Mouse (Mus musculus): ENCODE measurements at regions not wholly inside any gene's neighbourhood (a gene's known extent, or its start where the extent isn't known, plus 50 kb on each side); places are given as distances from the start of the nearest gene placed in this dataset.
A peak's percentile ranks its signal among the peaks of the same experiment; 100 is the strongest.

GRCm38 (mm10) chr3:143054858-143055257, 173.1 kb upstream of the Pkn2 start:
- no peak for ATAC-seq (ENCODE audit: low read depth)
- DNase-seq: no peak
- H3K9ac ChIP-seq: no peak overlapping the region
- no peak overlapping the region for H3K27ac ChIP-seq
- no peaks in the 10 kb centered on the region for H3K27me3 ChIP-seq
- H3K4me2 ChIP-seq: no peak overlapping the region
- H3K9me3 ChIP-seq (replicated peaks): no peaks in the 10 kb centered on the region
- H3K4me1 ChIP-seq (replicated peaks): no peaks in the 10 kb centered on the region
- no peaks in the 10 kb centered on the region for H3K36me3 ChIP-seq
- 60% methylated on average over 3 of the region's 3 CpGs for WGBS (ENCODE audit: insufficient replicate concordance)
- no peak overlapping the region for H3K4me3 ChIP-seq (replicated peaks)

GRCm38 (mm10) chr3:143053286-143053993, 171.6 kb upstream of the Pkn2 start:
- Histone ChIP-seq H3K4me1 (replicated peaks) (no peaks in the 10 kb centered on the region), H3K9me3 (replicated peaks) (no peaks in the 10 kb centered on the region), H3K9ac (no peak overlapping the region), H3K27me3 (no peaks in the 10 kb centered on the region), H3K36me3 (no peaks in the 10 kb centered on the region), H3K4me3 (replicated peaks) (no peak overlapping the region), H3K27ac (no peak overlapping the region), H3K4me2 (no peak overlapping the region)
- no peak for DNase-seq
- 51% methylated on average over 11 of the region's 11 CpGs for WGBS (ENCODE audit: insufficient replicate concordance)
- ATAC-seq (ENCODE audit: low read depth): no peak

- Histone ChIP-seq H3K4me3 (replicated peaks) (no peak overlapping the region), H3K36me3 (no peaks in the 10 kb centered on the region), H3K9ac (no peak overlapping the region), H3K9me3 (replicated peaks) (no peaks in the 10 kb centered on the region), H3K4me1 (replicated peaks) (no peaks in the 10 kb centered on the region), H3K27ac (no peak overlapping the region), H3K4me2 (no peak overlapping the region), H3K27me3 (no peaks in the 10 kb centered on the region)
- DNase-seq: no peak
- 72% methylated on average over 3 of the region's 3 CpGs for WGBS (ENCODE audit: insufficient replicate concordance)
- ATAC-seq (ENCODE audit: low read depth): no peak
Observed at GRCm38 (mm10) chr3:143040666-143041065, 158.9 kb upstream of the Pkn2 start.

GRCm38 (mm10) chr3:143036108-143036507, 154.3 kb upstream of the Pkn2 start:
- no peak overlapping the region for H3K27ac ChIP-seq
- ATAC-seq (ENCODE audit: low read depth) (no peak), DNase-seq (no peak)
- H3K4me2 ChIP-seq: no peak overlapping the region
- H3K9me3 ChIP-seq (replicated peaks): no peaks in the 10 kb centered on the region
- WGBS (ENCODE audit: insufficient replicate concordance): 51% methylated on average over 1 of the region's 1 CpGs
- H3K9ac ChIP-seq: no peak overlapping the region
- no peaks in the 10 kb centered on the region for H3K27me3 ChIP-seq
- no peaks in the 10 kb centered on the region for H3K36me3 ChIP-seq
- no peak overlapping the region for H3K4me3 ChIP-seq (replicated peaks)
- H3K4me1 ChIP-seq (replicated peaks): no peaks in the 10 kb centered on the region

DNA sequence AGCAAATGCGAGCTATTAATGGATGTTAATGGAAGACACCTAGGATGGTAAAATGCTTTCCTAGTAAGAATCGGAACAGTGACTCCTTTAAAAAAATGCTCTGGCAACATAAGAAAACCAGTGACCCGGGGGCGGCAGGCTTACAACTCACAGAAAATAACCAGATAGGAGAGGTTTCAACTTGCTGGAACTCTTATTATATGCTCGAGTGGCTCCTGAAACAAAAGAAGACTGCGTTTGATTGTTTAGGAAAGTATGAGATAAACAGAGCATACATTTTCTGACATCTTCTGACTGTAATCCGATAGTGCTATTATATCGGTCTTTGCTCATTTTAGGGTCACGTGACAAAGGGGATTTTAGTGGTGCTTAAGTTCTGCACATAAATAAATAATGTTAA, 152.8 kb upstream of the Pkn2 start:
- DNase-seq (no peak), ATAC-seq (ENCODE audit: low read depth) (no peak)
- no peaks in the 10 kb centered on the region for H3K27me3 ChIP-seq
- H3K4me2 ChIP-seq: no peak overlapping the region
- H3K9me3 ChIP-seq (replicated peaks): no peaks in the 10 kb centered on the region
- no peak overlapping the region for H3K4me3 ChIP-seq (replicated peaks)
- no peak overlapping the region for H3K9ac ChIP-seq
- 75% methylated on average over 9 of the region's 9 CpGs for WGBS (ENCODE audit: insufficient replicate concordance)
- no peaks in the 10 kb centered on the region for H3K36me3 ChIP-seq
- H3K4me1 ChIP-seq (replicated peaks): no peaks in the 10 kb centered on the region
- no peak overlapping the region for H3K27ac ChIP-seq

DNA sequence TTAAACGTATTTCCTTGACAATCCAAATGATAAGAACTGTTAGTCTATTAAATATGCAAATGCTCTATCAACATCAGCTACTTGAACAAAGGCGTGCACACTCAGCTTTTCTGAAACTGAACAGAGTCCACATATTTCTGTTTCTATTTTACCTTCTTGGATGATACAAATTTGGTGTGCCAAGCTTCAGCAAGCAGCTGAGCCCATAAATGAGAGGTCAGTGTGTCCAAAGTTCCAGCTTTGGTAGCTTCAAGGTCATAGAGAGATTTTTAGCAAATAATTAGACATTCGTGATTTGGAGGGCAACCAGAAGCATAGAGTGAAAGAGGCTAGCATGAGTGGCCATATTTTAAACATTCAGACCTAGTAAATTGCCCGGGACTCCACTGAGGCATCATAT, 140.7 kb upstream of the Pkn2 start:
- Histone ChIP-seq H3K27me3 (no peaks in the 10 kb centered on the region), H3K4me3 (replicated peaks) (no peak overlapping the region), H3K9ac (no peak overlapping the region), H3K4me2 (no peak overlapping the region), H3K4me1 (replicated peaks) (peaks cover 6% of the 10 kb centered on the region), H3K36me3 (no peaks in the 10 kb centered on the region), H3K9me3 (replicated peaks) (no peaks in the 10 kb centered on the region), H3K27ac (no peak overlapping the region)
- no peak for DNase-seq
- ATAC-seq (ENCODE audit: low read depth): no peak
- 53% methylated on average over 4 of the region's 4 CpGs for WGBS (ENCODE audit: insufficient replicate concordance)

DNA sequence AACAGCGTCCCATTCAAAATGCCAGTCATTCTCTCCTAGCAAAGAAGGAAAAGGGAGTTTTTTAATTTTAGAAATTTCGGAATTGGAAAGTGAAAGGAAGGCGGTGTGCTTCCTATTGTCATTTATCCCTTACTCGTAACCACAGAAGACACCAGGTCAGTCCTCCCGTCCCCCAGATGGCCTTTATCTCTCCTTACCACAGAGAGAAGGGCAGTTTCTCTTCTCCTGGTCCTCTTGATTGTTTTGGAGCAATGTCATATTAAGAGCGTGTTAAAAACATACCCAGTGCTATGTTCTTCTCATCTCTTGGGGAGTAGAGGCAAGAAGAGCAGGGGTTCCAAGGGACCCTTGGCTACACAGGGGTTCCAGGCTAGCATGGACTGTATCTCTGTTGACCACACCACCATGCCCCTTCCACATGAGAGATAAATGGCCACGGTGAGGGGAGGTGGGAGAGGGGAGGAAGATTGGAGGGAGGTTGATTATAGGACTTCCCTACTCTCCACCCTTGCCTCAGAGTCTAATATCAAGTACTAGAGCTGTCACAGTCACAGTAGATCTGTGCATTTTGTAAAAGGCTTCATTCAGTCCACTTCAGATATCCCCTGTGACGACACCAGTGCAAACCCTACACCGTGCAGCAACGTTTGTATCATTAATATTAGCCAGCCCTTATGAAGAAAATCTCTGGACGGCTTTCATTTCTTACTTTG, 139.5 kb upstream of the Pkn2 start:
- Histone ChIP-seq H3K9ac (no peak overlapping the region), H3K36me3 (no peaks in the 10 kb centered on the region), H3K4me1 (replicated peaks) (peaks cover 6% of the 10 kb centered on the region), H3K27ac (no peak overlapping the region), H3K4me3 (replicated peaks) (no peak overlapping the region), H3K27me3 (no peaks in the 10 kb centered on the region), H3K9me3 (replicated peaks) (no peaks in the 10 kb centered on the region), H3K4me2 (peak overlapping the region; percentile 27)
- 26% methylated on average over 11 of the region's 11 CpGs for WGBS (ENCODE audit: insufficient replicate concordance)
- DNase-seq: no peak
- ATAC-seq (ENCODE audit: low read depth): peak; percentile 60

DNA sequence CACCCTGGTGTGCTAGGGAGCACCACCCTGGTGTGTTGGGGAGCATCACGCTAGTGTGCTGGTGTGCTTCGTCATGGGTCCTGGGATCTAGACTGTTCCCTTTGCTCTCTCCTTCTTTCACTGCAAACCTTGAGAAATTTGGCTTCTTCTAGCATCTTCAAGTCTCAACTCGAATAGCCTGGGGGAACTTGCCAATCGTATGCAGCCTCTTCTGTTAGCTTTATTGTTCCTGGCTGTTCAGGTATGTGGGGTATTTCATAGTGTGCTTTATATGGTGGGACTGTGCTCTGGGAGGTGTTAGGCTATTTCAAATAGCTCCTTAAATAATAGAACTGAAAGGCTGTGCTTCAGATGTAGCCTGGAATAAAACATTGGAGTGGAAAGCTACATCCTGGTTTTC, 135.7 kb upstream of the Pkn2 start:
- Histone ChIP-seq H3K4me2 (no peak overlapping the region), H3K9me3 (replicated peaks) (no peaks in the 10 kb centered on the region), H3K27ac (no peak overlapping the region), H3K36me3 (no peaks in the 10 kb centered on the region), H3K4me3 (replicated peaks) (no peak overlapping the region), H3K27me3 (no peaks in the 10 kb centered on the region), H3K4me1 (replicated peaks) (peaks cover 6% of the 10 kb centered on the region), H3K9ac (no peak overlapping the region)
- 66% methylated on average over 4 of the region's 4 CpGs for WGBS (ENCODE audit: insufficient replicate concordance)
- ATAC-seq (ENCODE audit: low read depth) (no peak), DNase-seq (no peak)

GRCm38 (mm10) chr3:143016758-143017157, 135.0 kb upstream of the Pkn2 start:
- Histone ChIP-seq H3K9ac (no peak overlapping the region), H3K4me1 (replicated peaks) (peaks cover 6% of the 10 kb centered on the region), H3K27ac (no peak overlapping the region), H3K4me2 (no peak overlapping the region), H3K9me3 (replicated peaks) (no peaks in the 10 kb centered on the region), H3K27me3 (no peaks in the 10 kb centered on the region), H3K4me3 (replicated peaks) (no peak overlapping the region), H3K36me3 (no peaks in the 10 kb centered on the region)
- DNase-seq (no peak), ATAC-seq (ENCODE audit: low read depth) (peak; percentile 43; the same call in 1 of the 2 replicates)
- WGBS (ENCODE audit: insufficient replicate concordance): 43% methylated on average over 5 of the region's 5 CpGs

GRCm38 (mm10) chr3:143014421-143014820, 132.6 kb upstream of the Pkn2 start:
- DNase-seq (no peak), ATAC-seq (ENCODE audit: low read depth) (no peak)
- no peak overlapping the region for H3K27ac ChIP-seq
- no peaks in the 10 kb centered on the region for H3K9me3 ChIP-seq (replicated peaks)
- WGBS (ENCODE audit: insufficient replicate concordance): 22% methylated on average over 4 of the region's 4 CpGs
- H3K4me1 ChIP-seq (replicated peaks): no peaks in the 10 kb centered on the region
- no peak overlapping the region for H3K9ac ChIP-seq
- no peak overlapping the region for H3K4me3 ChIP-seq (replicated peaks)
- no peaks in the 10 kb centered on the region for H3K36me3 ChIP-seq
- H3K4me2 ChIP-seq: no peak overlapping the region
- no peaks in the 10 kb centered on the region for H3K27me3 ChIP-seq

DNA sequence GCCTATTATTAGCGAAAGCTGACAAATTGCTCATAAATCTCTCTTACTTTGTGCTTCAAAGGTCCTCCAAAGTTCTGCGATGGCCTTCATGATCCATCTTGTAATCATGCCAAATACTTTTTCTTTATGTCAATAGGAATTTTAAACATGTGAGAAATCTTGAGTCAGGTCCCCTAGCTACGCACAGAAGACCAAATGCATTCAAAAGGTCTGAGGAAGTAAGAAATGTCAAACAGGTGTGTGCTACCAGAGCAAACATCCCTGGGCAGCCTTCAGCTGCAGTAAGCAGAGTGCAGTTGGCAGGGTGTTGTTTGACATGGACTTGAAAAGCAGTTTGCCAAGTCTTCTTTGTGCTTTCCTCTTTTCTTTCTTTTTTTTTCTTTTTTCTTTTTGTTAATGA, 125.2 kb upstream of the Pkn2 start:
- no peak overlapping the region for H3K27ac ChIP-seq
- no peak overlapping the region for H3K4me2 ChIP-seq
- H3K36me3 ChIP-seq: no peaks in the 10 kb centered on the region
- no peak for DNase-seq
- no peak overlapping the region for H3K4me3 ChIP-seq (replicated peaks)
- H3K9me3 ChIP-seq (replicated peaks): no peaks in the 10 kb centered on the region
- no peaks in the 10 kb centered on the region for H3K4me1 ChIP-seq (replicated peaks)
- WGBS (ENCODE audit: insufficient replicate concordance): 74% methylated on average over 3 of the region's 3 CpGs
- ATAC-seq (ENCODE audit: low read depth): no peak
- no peak overlapping the region for H3K9ac ChIP-seq
- H3K27me3 ChIP-seq: no peaks in the 10 kb centered on the region

- Histone ChIP-seq H3K36me3 (no peaks in the 10 kb centered on the region), H3K4me3 (replicated peaks) (no peak overlapping the region), H3K4me2 (no peak overlapping the region), H3K4me1 (replicated peaks) (no peaks in the 10 kb centered on the region), H3K9me3 (replicated peaks) (no peaks in the 10 kb centered on the region), H3K27me3 (no peaks in the 10 kb centered on the region), H3K27ac (no peak overlapping the region), H3K9ac (no peak overlapping the region)
- ATAC-seq (ENCODE audit: low read depth) (no peak), DNase-seq (no peak)
- WGBS (ENCODE audit: insufficient replicate concordance): 55% methylated on average over 5 of the region's 5 CpGs
Observed at GRCm38 (mm10) chr3:143001952-143002351, 120.1 kb upstream of the Pkn2 start.
